Mouse (Mus musculus) ES-E14 (cell line): ENCODE measurements around the gene Palmd. TPM values are rescaled to one million over a fixed set of nuclear protein-coding genes. Genes with fewer than 3 reads are reported as not detected.

Source experiments
- DNase-seq: peaks from one replicate; pipeline ENCODE4 v3.0.0-alpha.2; 2013; ENCODE audit warnings: low read depth, low spot score
- H3K27ac ChIP-seq: 2 replicates; pipeline ENCODE4 v1.5.1; 2012; ENCODE audit warnings: low read depth, mild to moderate bottlenecking, low read length, moderate library complexity, mixed read lengths; ENCODE audit not compliant: poor library complexity, insufficient read depth, severe bottlenecking
- H3K36me3 ChIP-seq: 2 replicates; pipeline ENCODE4 v1.6.1; 2012; ENCODE audit warnings: mild to moderate bottlenecking, low read length, moderate library complexity, mixed read lengths; ENCODE audit not compliant: control insufficient read depth, poor library complexity, insufficient read depth, severe bottlenecking
- H3K4me1 ChIP-seq, 2 experiments: fragments of 150-350 bp in 1 of 2; sonication (generic) in 1 of 2; 2 replicates each; pipeline ENCODE4 v1.6.1; 2012; ENCODE audit warnings: low read length in 2 of 2, mild to moderate bottlenecking in 1 of 2, mixed read lengths in 1 of 2; ENCODE audit not compliant: control insufficient read depth in 2 of 2, insufficient read depth in 2 of 2, poor library complexity in 1 of 2
- H3K4me3 ChIP-seq, 2 experiments: fragments of 150-350 bp in 1 of 2; sonication (generic) in 1 of 2; 2 replicates each; pipeline ENCODE4 v1.5.1; 2012; ENCODE audit warnings: low read length in 2 of 2, low read depth in 1 of 2, mild to moderate bottlenecking in 1 of 2, mixed read lengths in 1 of 2; ENCODE audit not compliant: insufficient read depth in 1 of 2, poor library complexity in 1 of 2, severe bottlenecking in 1 of 2
- H3K9ac ChIP-seq: 2 replicates; pipeline ENCODE4 v1.6.1; 2012; ENCODE audit warnings: low read depth, mild to moderate bottlenecking, low read length, mixed read lengths; ENCODE audit not compliant: poor library complexity, insufficient read depth, severe bottlenecking
- H3K9me3 ChIP-seq: fragments of 150-350 bp; sonication (generic); 2 replicates; pipeline ENCODE4 v1.6.1; 2012; ENCODE audit warnings: low read depth, mild to moderate bottlenecking, low read length; ENCODE audit not compliant: control insufficient read depth, insufficient read depth
- CHD2 ChIP-seq: IDR thresholded peaks from 2 replicates; pipeline ENCODE4 v1.6.1; 2014; ENCODE audit warnings: mild to moderate bottlenecking, low read depth, low read length, inconsistent platforms
- HCFC1 ChIP-seq: IDR thresholded peaks from 2 replicates; pipeline ENCODE4 v1.6.1; 2012; ENCODE audit warnings: low read length, inconsistent platforms, borderline replicate concordance; ENCODE audit not compliant: insufficient read depth
- MAFK ChIP-seq: IDR thresholded peaks from 2 replicates; pipeline ENCODE4 v1.6.1; 2014; ENCODE audit warnings: mild to moderate bottlenecking, low read depth, low read length, inconsistent platforms; ENCODE audit not compliant: insufficient read depth
- ZC3H11A ChIP-seq: IDR thresholded peaks from 2 replicates; pipeline ENCODE4 v1.6.1; 2012; ENCODE audit warnings: low read depth, mild to moderate bottlenecking, inconsistent platforms, low read length, borderline replicate concordance
- ZNF384 ChIP-seq: IDR thresholded peaks from 2 replicates; pipeline ENCODE4 v1.6.1; 2012; ENCODE audit warnings: low read depth, low read length, inconsistent platforms
- in situ Hi-C, 2 experiments: fragments of 600-800 bp; cut with MboI; formaldehyde crosslinking; loops; one replicate each; pipeline ENCODE4 v1.15.1; 2025; ENCODE audit warnings: low sequenced_read_pairs in 2 of 2, inconsistent platforms in 1 of 2; ENCODE audit not compliant: unreplicated experiment in 2 of 2
- total RNA-seq: library from RNA; depleted of rRNA; stranded (reverse); fragments of 300-350 nt; gene quantifications from 2 replicates; pipeline ENCODE4 v1.2.3, GENCODE M21; 2012

Palmd gene
- total RNA-seq, 1 experiment = 0.09 TPM

- in situ Hi-C loops = no loop called here
- Histone ChIP-seq H3K36me3 (no peaks in the 10 kb centered on the region), H3K9me3 (no peaks in the 10 kb centered on the region), H3K9ac (no peak overlapping the region), H3K4me3 (no peak overlapping the region), H3K4me1 (no peaks in the 10 kb centered on the region; a peak in 1 of 4 replicates), H3K27ac (no peak overlapping the region)
- no peak for TF ChIP-seq MAFK
- no peak for TF ChIP-seq ZC3H11A
- no peak for TF ChIP-seq CHD2
- TF ChIP-seq ZNF384 = no peak
- no peak for TF ChIP-seq HCFC1
- DNase-seq = no peak
Observed at GRCm38 (mm10) chr3:116955061-116955460, 13.7 kb downstream of the Palmd start.

DNA sequence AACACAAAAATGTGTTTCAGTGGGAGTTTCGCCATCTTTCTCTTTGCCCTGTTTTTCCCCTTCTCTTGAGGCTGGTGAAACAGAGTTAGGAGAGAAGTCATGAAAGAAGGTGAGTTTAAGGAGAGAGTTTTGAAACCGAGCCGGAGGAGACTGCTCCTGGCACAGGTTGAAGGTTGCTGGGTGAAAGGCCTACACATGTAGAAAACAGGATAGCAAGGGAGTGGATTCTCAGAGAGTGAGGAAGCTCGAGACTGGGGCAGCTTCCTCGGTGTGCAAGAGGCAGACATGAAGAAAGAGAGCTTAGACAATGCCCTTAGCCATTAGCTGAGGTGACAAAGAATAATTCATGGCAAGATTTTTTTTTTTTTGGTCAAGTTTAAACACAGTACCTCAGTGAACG, 15.4 kb downstream of the Palmd start:
- no peak for DNase-seq
- H3K9me3 ChIP-seq = no peaks in the 10 kb centered on the region
- no peak overlapping the region for H3K27ac ChIP-seq
- no peaks in the 10 kb centered on the region; a peak in 1 of 4 replicates for H3K4me1 ChIP-seq
- in situ Hi-C loops = no loop called here
- TF ChIP-seq HCFC1 (no peak), MAFK (no peak), CHD2 (no peak), ZC3H11A (no peak), ZNF384 (no peak)
- H3K9ac ChIP-seq = no peak overlapping the region
- no peaks in the 10 kb centered on the region for H3K36me3 ChIP-seq
- H3K4me3 ChIP-seq = no peak overlapping the region

DNA sequence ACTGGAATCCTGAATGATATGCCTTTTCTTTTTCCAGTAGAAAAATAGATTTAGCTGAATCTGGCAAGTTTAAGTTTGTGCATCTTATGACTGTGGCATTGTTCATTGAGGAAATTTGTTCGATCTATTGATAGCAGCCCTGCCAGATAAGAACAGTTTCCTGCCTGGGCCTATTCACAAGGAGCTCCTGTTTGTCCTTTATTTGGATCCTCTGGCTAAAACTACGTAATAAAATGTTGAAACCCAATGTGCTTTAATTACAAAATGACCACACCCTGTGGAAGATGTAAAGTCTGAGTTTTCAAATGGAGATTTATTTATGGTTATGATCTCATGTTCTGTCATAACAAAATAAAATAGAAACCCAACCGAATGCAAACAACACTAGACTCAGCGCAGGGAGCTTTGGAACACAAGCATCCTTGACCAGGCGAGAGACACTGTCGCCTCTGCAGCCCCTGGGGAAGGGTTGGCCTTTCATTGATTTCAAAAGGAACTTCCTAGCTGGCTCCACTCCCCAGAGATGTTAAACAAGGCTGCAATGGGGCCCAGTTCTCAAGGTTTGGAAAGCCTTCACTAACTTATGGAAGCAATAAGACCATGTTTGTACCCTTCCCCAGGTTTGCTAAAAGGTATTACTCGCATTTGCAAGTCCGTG, 16.4 kb downstream of the Palmd start:
- no peaks in the 10 kb centered on the region for H3K36me3 ChIP-seq
- no peak for DNase-seq
- TF ChIP-seq ZNF384 (no peak), HCFC1 (no peak)
- no peaks in the 10 kb centered on the region; a peak in 1 of 4 replicates for H3K4me1 ChIP-seq
- no peak overlapping the region for H3K4me3 ChIP-seq
- H3K9ac ChIP-seq = no peak overlapping the region
- H3K9me3 ChIP-seq = no peaks in the 10 kb centered on the region
- in situ Hi-C loops = no loop called here
- H3K27ac ChIP-seq = no peak overlapping the region

GRCm38 (mm10) chr3:116951489-116951888, 17.3 kb downstream of the Palmd start:
- TF ChIP-seq MAFK = no peak
- no peak for TF ChIP-seq CHD2
- TF ChIP-seq HCFC1 = no peak
- TF ChIP-seq ZNF384 = no peak
- no peak for TF ChIP-seq ZC3H11A
- H3K4me3 ChIP-seq = no peak overlapping the region
- in situ Hi-C loops = no loop called here
- no peaks in the 10 kb centered on the region for H3K9me3 ChIP-seq
- DNase-seq = no peak
- H3K9ac ChIP-seq = no peak overlapping the region
- no peaks in the 10 kb centered on the region; a peak in 1 of 4 replicates for H3K4me1 ChIP-seq
- H3K27ac ChIP-seq = no peak overlapping the region
- H3K36me3 ChIP-seq = no peaks in the 10 kb centered on the region

DNA sequence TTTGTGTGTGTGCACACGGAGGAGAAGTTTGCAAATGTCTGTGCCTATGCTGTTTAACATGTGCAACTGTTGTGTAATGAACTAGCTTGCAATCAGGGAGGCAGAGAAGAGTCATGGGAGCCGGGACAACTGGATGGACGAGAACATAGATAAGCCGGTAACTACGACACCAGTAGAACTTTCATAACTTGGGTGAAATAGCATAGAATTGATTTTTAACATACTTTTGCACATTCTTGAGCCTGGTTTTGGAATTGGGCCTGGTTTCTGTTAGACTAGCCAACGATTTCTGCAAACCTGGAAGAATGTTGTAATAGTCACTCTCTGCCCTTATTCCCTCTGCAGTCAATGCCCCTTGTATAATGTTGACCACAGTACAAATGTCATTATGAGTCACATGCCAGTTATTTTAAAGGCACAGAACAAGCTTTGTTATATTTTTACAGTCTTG, 18.1 kb downstream of the Palmd start:
- Histone ChIP-seq H3K27ac (no peak overlapping the region), H3K4me3 (no peak overlapping the region), H3K9ac (no peak overlapping the region), H3K36me3 (no peaks in the 10 kb centered on the region), H3K4me1 (no peaks in the 10 kb centered on the region; a peak in 1 of 4 replicates), H3K9me3 (no peaks in the 10 kb centered on the region)
- no peak for DNase-seq
- in situ Hi-C loops = no loop called here
- no peak for TF ChIP-seq MAFK
- no peak for TF ChIP-seq ZNF384
- TF ChIP-seq CHD2 = no peak
